Mouse (Mus musculus): ENCODE data around the gene Atf7ip. TPM values are rescaled to one million over a fixed set of nuclear protein-coding genes. Genes with fewer than 3 reads are reported as not detected.

Gene Atf7ip
- total RNA-seq, 2 experiments from 2014 or later: 50.3 to 121 TPM

- ATAC-seq (replicated peaks; ENCODE audit: low FRiP score, low TSS enrichment, poor library complexity, severe bottlenecking): peak; percentile 95
Measured at GRCm38 (mm10) chr6:136518537-136519246, 12.7 kb downstream of the Atf7ip start.

DNA sequence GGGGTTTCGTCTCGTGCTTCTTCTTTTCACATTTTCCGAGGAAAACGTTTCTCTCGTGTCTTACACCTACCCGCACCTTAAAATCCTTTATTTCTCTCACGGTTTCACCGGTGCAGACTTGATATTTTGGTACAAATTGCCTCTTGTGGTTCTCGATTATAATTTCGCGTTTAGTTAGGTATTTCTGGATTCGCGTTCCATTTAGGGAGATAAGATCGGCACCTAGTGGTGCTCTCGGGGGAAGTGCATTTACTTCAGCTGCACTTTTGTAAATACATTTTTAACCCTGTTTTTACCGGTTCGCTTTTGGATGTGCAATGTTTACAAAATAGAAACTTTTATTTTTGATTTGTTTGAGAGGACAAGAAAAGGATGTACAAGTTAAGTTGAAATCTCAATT is 13.3 kb downstream of the Atf7ip start:
- peak; percentile 34; the same call in 1 of the 2 replicates for ATAC-seq (replicated peaks; ENCODE audit: low FRiP score, low TSS enrichment, poor library complexity, severe bottlenecking)

- no peak for ATAC-seq (replicated peaks; ENCODE audit: low FRiP score, low TSS enrichment, poor library complexity, severe bottlenecking)
Measured at GRCm38 (mm10) chr6:136520361-136520760, 14.4 kb downstream of the Atf7ip start.

GRCm38 (mm10) chr6:136521681-136522080 is 15.7 kb downstream of the Atf7ip start:
- ATAC-seq (replicated peaks; ENCODE audit: low FRiP score, low TSS enrichment, poor library complexity, severe bottlenecking): no peak

GRCm38 (mm10) chr6:136522658-136523057 is 16.7 kb downstream of the Atf7ip start:
- no peak for ATAC-seq (replicated peaks; ENCODE audit: low FRiP score, low TSS enrichment, poor library complexity, severe bottlenecking)

DNA sequence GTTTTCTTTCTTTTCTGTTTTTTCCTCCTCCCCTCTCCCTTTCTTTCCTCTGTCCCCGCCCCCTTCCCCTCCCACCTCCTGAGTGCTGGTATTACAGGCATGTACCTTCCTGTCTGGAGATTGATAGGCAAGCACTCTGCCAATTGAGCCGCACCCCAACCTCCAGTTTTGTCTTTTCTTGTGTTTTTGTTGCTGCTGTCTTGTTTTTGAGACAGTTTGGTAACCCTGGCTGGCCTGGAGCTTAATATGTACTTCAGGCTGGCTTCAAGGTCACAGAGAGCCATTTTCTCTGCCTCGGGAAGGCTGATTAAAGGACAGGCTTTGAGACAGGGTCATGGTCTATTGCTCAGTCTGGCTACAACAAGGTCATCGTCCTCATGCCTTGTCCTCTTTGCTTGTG is 18.8 kb downstream of the Atf7ip start:
- ATAC-seq (replicated peaks; ENCODE audit: low FRiP score, low TSS enrichment, poor library complexity, severe bottlenecking): peak; percentile 71

DNA sequence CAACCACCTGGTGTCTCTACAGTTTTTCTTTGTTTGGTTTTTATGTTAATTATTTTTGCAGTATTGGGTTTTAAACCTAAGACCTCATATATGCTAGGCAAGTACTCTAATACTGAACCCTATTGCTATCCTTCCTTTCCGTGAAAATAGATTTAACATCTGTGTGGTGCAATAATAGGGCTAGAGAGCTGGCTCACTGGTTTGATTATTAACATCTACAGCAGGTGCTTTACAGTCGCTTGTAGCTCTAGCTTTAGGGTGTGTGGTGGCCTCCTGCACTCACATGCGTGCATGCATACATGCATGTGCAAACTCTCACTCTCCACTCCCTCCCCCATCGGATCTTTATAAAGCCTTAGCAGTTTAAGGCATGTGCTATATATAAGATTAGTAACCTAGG is 19.6 kb downstream of the Atf7ip start:
- ATAC-seq (replicated peaks; ENCODE audit: low FRiP score, low TSS enrichment, poor library complexity, severe bottlenecking): no peak

DNA sequence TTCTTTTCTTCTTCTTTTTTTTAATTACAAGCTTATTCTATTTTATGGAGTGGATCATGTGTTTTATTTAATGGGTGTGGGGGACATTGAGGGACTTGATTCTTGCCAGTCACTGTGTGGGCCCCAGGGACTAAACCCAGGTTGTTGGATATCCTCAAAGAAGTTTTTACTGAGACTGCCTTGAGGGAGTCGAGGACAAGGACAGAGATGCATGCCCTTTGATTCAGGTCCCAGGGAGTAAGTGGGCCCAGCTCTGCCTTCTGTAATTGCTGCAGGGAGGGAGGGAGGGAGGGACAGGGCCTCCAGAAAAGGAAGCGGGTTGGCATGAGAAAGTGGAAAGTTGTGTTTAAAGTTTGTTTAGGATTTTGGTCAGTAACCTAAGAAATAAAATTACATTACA is 23.2 kb downstream of the Atf7ip start:
- no peak for ATAC-seq (replicated peaks; ENCODE audit: low FRiP score, low TSS enrichment, poor library complexity, severe bottlenecking)

DNA sequence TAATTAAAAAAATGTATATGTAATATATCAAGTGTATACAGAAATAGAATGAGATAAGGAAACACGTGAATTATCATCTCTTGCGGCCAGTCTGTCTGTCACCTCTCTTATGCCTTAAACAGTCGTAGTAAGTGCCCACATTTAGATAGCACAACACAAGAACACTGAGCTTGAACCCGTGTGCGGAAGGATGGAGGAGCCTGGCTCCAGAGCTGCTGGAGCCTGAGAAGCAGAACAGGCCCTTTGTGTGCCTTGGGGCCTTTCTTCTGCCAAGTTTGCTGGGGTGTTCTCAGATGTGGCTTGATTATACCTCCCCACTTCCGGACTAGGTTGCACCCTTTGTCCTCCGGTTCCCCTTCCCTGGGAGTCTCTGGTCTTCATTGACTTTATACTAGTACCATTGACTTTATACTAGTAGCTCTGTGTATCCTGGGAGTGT is 25.8 kb downstream of the Atf7ip start:
- ATAC-seq (replicated peaks; ENCODE audit: low FRiP score, low TSS enrichment, poor library complexity, severe bottlenecking): peak; percentile 79

GRCm38 (mm10) chr6:136532535-136533291 is 26.7 kb downstream of the Atf7ip start:
- peak; percentile 48 for ATAC-seq (replicated peaks; ENCODE audit: low FRiP score, low TSS enrichment, poor library complexity, severe bottlenecking)

GRCm38 (mm10) chr6:136533804-136534203 is 27.8 kb downstream of the Atf7ip start:
- no peak for ATAC-seq (replicated peaks; ENCODE audit: low FRiP score, low TSS enrichment, poor library complexity, severe bottlenecking)

DNA sequence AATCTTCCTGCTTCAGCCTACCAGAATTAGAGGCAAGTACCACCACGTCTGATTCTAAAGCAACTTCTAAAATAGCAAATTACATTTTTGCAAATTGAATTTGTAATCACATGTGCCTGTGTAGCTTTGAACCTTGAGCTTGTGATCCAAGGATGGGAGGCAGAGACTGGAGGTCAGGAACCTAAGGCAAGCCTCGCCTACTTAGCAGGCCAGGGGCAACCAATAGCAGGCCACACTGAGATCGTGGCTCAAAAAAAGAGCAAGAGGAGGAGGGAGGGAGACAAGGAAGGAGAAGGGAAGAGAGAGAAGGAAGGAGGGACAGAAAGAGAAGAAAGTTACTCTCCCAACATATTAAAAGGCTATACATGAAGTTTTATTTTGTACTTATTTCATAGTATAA is 28.5 kb downstream of the Atf7ip start:
- no peak for ATAC-seq (replicated peaks; ENCODE audit: low FRiP score, low TSS enrichment, poor library complexity, severe bottlenecking)

DNA sequence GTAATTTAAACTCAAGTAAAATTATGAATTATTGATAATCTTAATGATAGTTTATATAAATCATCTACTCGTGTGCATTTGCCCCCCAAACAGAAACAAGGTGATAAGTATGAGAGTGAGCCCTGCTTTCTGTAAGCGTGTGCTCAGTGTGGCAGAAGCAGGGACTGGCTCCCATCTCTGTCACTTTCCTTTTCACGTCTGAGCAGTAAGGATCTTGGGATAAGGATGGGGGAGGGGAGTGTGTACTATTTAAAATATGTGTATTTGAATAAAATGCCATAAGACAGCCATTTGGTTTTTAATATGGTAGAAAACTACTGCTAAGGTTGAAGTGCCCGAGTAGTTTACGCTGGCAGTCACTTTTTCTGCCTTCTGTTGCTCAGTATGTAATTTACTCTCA is 29.2 kb downstream of the Atf7ip start:
- no peak for ATAC-seq (replicated peaks; ENCODE audit: low FRiP score, low TSS enrichment, poor library complexity, severe bottlenecking)

- ATAC-seq (replicated peaks; ENCODE audit: low FRiP score, low TSS enrichment, poor library complexity, severe bottlenecking): no peak
Measured at GRCm38 (mm10) chr6:136536121-136536520, 30.2 kb downstream of the Atf7ip start.

DNA sequence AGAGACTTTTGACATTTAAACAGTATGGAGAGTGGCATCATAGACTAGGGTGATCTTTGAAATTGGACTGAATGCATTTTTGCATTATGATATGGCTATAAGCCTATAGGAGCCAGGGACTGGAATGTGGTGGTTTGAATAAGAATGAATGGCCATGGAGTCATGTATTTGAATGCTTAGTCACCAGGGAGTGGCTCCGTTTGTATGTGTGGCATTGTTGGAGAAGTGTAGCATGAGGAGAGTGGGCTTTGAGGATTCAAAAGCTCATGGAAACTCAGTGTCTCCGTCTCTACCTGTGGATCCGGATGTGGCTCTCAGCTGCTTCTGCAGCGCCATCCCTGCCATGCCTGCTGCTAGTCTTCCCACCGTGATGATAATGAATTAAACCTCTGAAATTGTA is 35.4 kb downstream of the Atf7ip start:
- ATAC-seq (replicated peaks; ENCODE audit: low FRiP score, low TSS enrichment, poor library complexity, severe bottlenecking): no peak

DNA sequence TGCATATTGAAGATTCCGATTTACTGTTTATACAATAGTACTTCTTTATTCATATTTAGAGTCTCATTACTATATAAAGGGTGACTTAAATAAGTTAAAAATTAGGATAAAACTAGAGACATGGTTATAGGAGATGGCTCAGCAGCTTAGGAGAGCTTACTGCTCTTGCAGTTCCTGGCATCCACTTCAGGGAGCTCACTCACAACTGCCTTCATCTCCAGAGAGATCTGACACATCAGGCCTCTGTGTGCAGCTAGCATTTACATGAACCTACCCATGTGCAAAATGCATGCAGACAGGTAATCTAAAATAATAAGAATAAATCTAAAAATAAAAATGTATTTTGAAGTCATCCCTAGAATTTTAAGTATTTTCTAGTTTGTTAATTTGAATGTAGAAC is 36.1 kb downstream of the Atf7ip start:
- ATAC-seq (replicated peaks; ENCODE audit: low FRiP score, low TSS enrichment, poor library complexity, severe bottlenecking): no peak

GRCm38 (mm10) chr6:136543164-136543563 is 37.2 kb downstream of the Atf7ip start:
- peak; percentile 76 for ATAC-seq (replicated peaks; ENCODE audit: low FRiP score, low TSS enrichment, poor library complexity, severe bottlenecking)

DNA sequence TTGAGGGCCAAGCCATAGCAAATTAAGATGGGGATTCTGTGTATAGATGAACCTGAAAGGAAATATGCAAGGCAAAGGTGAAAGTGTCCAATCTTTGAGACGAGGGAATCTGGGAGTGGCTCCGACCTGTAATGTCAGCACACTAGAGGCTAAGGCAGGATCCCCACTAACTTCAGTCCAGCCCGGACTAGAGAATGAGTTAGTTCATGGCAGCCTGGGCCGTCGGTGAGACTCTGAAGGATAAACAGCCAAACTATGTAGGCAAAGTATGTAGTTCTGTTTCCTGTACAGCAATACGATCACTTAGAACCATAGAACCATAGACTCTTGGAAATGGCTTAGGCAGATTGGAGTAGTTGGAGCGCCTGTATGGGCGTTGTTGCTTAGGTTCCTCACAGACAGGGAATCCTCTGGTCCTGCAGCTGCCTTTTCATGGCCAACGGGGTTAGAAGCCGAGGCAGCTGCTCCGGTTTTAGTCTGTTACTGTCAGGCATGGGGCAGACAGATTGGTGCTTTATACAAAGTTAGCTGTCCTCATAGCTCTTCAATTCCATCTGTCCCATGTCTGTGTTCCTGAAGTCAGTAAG is 39.4 kb downstream of the Atf7ip start:
- ATAC-seq (replicated peaks; ENCODE audit: low FRiP score, low TSS enrichment, poor library complexity, severe bottlenecking): no peak

DNA sequence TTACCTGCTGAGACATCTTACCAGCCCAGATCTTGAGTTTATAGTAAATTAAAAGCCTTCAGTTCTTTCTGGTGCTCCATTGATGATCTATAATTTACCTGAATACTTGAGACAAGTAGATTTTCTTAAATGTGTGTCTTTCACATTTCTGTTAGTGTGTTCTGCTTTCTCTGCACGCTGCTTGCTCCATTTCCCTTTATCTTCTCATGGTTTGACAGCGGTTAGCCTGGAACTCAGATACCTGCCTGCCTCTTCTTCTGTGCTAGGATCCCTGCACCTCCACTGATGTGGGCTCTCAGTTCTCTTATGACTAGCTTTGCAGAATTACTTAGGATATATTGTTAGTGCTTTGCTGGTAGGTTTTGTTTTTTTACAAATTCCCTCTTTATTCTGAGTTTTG is 40.3 kb downstream of the Atf7ip start:
- no peak for ATAC-seq (replicated peaks; ENCODE audit: low FRiP score, low TSS enrichment, poor library complexity, severe bottlenecking)

- ATAC-seq (replicated peaks; ENCODE audit: low FRiP score, low TSS enrichment, poor library complexity, severe bottlenecking): no peak
Measured at GRCm38 (mm10) chr6:136546987-136547386, 41.0 kb downstream of the Atf7ip start.

Measured in megakaryocyte-erythroid progenitor cell, adult 5-6 weeks (primary cell).